6 mouse cellular contexts compared by ENCODE assay signal in the genomic region with DNA sequence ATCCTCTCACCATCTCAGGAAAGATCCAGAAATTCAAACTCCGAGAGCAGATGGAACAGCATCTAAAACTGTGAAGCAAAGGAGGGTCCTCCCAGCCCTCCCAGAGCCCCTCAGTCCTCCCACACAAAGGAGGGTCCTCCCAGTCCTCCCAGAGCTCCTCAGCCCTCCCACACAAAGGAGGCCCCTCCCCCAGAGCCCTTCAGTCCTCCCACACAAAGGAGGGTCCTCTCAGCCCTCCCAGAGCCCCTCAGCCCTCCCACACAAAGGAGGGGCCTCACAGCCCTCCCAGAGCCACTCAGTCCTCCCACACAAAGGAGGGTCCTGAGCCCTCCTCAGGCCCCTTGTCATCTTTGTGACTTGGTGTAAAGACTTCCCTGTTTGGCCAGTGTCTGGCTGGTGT. TPM values are rescaled to one million over a fixed set of nuclear protein-coding genes. Genes with fewer than 3 reads are reported as not detected.
DNase-seq lines count a peak whose midpoint lies in the region; ATAC-seq lines count a peak whose summit lies in the region.
"Not testable (repeated sequence)": the region's sequence is repeated elsewhere in the genome, so short reads cannot be mapped to it uniquely, and the experiment has no call there.

No protein-coding gene starts in this region.

- not testable (repeated sequence) for H3K27me3 ChIP-seq in embryonic facial prominence, embryonic 10.5 days (replicated peaks; ENCODE audit: low read depth, poor library complexity, severe bottlenecking); hindbrain, embryonic 11.5 days (ENCODE audit: control insufficient read depth, insufficient read depth, low read length); midbrain, embryonic 11.5 days (ENCODE audit: control insufficient read depth, insufficient read depth, low read length)

- H3K4me1 ChIP-seq in embryonic facial prominence, embryonic 10.5 days; hindbrain, embryonic 11.5 days (replicated peaks; ENCODE audit: control insufficient read depth, insufficient read depth, low read length); midbrain, embryonic 11.5 days (ENCODE audit: control insufficient read depth, insufficient read depth, low read length): not testable (repeated sequence)

- 89% methylated on average over 1 of the region's 1 CpGs for WGBS in embryonic facial prominence, embryonic 10.5 days
- 100% methylated on average over 1 of the region's 1 CpGs for WGBS in hindbrain, embryonic 11.5 days
- 93% methylated on average over 1 of the region's 1 CpGs for WGBS in midbrain, embryonic 11.5 days

- not testable (repeated sequence) for H3K4me2 ChIP-seq in hindbrain, embryonic 11.5 days (replicated peaks; ENCODE audit: low read depth, low read length); midbrain, embryonic 11.5 days

- not testable (repeated sequence) for H3K36me3 ChIP-seq in embryonic facial prominence, embryonic 10.5 days (replicated peaks); hindbrain, embryonic 11.5 days (ENCODE audit: control insufficient read depth, insufficient read depth, low read length); midbrain, embryonic 11.5 days (ENCODE audit: control insufficient read depth, insufficient read depth, low read length)

- not testable (repeated sequence) for ATAC-seq in hindbrain, embryonic 11.5 days (ENCODE audit: low FRiP score); midbrain, embryonic 11.5 days (ENCODE audit: low FRiP score)

- H3K9ac ChIP-seq in hindbrain, embryonic 11.5 days (ENCODE audit: low read depth, low read length); midbrain, embryonic 11.5 days (ENCODE audit: low read length): not testable (repeated sequence)

- not testable (repeated sequence) for H3K9me3 ChIP-seq in embryonic facial prominence, embryonic 10.5 days; hindbrain, embryonic 11.5 days (ENCODE audit: control insufficient read depth, low read length); midbrain, embryonic 11.5 days (ENCODE audit: control insufficient read depth, low read length)

- H3K4me3 ChIP-seq in embryonic facial prominence, embryonic 10.5 days; hindbrain, embryonic 11.5 days (ENCODE audit: low read depth, low read length); midbrain, embryonic 11.5 days (ENCODE audit: low read depth, low read length): not testable (repeated sequence)

- H3K27ac ChIP-seq in embryonic facial prominence, embryonic 10.5 days (replicated peaks): peak overlapping the region; percentile 48; the same call in 1 of the 2 replicates
- H3K27ac ChIP-seq in hindbrain, embryonic 11.5 days (ENCODE audit: low read depth, low read length); midbrain, embryonic 11.5 days (ENCODE audit: low read depth, low read length): not testable (repeated sequence)

- DNase-seq in ES-CJ7 (ENCODE audit: low read depth, low spot score): peak; percentile 44
- peak; percentile 72 for DNase-seq in ZHBTc4 (ENCODE audit: low read depth, low spot score)
- peak; percentile 39 for DNase-seq in embryo, embryonic 10.5 days (ENCODE audit: low spot score)
- not testable (repeated sequence) for DNase-seq in embryonic facial prominence, embryonic 10.5 days (ENCODE audit: low spot score)
- peak; percentile 20 for DNase-seq in hindbrain, embryonic 11.5 days (ENCODE audit: low spot score)
- DNase-seq in midbrain, embryonic 11.5 days (ENCODE audit: low spot score, missing footprints): peak; percentile 82

RNA-seq across cellular contexts. Expression of gene Ssr3, which starts 2.7 kb away (rescaled TPM):
- 226 and 227 TPM in 2 replicates for polyA plus RNA-seq in embryonic facial prominence, embryonic 10.5 days (2016; fragmentation: Nextera tagmentation; extraction: Ambion mirVana)
- polyA plus RNA-seq in hindbrain, embryonic 11.5 days (2014; fragmentation: Nextera tagmentation; extraction: Ambion mirVana): 271 and 282 TPM in 2 replicates
- polyA plus RNA-seq in midbrain, embryonic 11.5 days (2014; fragmentation: Nextera tagmentation; extraction: Ambion mirVana): 295 and 322 TPM in 2 replicates
